Mouse (Mus musculus) heart, postnatal 0 days (tissue): Measurements from ENCODE around the gene Tspan18.

Experiments used
- CTCF ChIP-seq: IDR thresholded peaks from 2 replicates; pipeline ENCODE4 v1.5.1; 2016; ENCODE audit warnings: antibody characterized with exemption, control low read depth, low read depth
- EP300 ChIP-seq: IDR thresholded peaks from 2 replicates; pipeline ENCODE4 v1.6.1; 2016; ENCODE audit warnings: antibody characterized with exemption, low read depth

- TF ChIP-seq CTCF (no peak), EP300 (no peak)
These were observed 54.1 kb downstream of the Tspan18 start for GRCm38 (mm10) chr2:93280117-93280620.
